Mouse (Mus musculus) ES-Bruce4 (cell line): Measurements from ENCODE around the gene Sult1a1.

Experiments used
- CTCF ChIP-seq: IDR thresholded peaks from one replicate; pipeline ENCODE4 v1.8.1; 2011; ENCODE audit warnings: low read depth, low read length
- POLR2A ChIP-seq: IDR thresholded peaks from one replicate; pipeline ENCODE4 v1.8.1; 2011; ENCODE audit warnings: low read length; ENCODE audit not compliant: insufficient read depth

DNA sequence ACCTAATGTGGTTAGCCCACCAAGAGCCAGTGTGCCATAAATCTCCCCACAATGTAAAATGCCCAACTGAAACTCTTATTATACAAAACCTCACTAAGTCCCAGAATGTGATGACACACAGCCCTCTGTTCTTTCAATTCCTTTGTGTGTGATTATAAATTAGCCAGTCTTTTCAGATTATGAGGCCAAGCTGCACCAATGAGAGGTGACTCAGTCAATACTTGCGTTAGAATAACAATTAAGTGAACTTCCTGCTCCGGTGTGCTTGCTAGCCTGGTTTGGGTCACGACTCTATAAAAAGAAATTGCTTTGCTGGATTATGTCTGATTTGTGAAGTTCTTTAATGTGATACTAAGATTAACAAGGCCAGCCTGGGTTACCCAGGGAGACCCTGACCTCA, 46.3 kb downstream of the Sult1a1 start:
- TF ChIP-seq CTCF: no peak
- TF ChIP-seq POLR2A: no peak
